Mouse (Mus musculus) gastrocnemius, adult 18-20 months (tissue): ENCODE measurements around the gene Kmt2e. TPM values are rescaled to one million over a fixed set of nuclear protein-coding genes. Genes with fewer than 3 reads are reported as not detected.
"Not testable (repeated sequence)": the region's sequence is repeated elsewhere in the genome, so short reads cannot be mapped to it uniquely, and the experiment has no call there.

Source experiments
- DNase-seq: peaks from one replicate; pipeline ENCODE4 v3.0.0; 2021; ENCODE audit warnings: low spot score
- total RNA-seq, 2 experiments: library from RNA; stranded (reverse); gene quantifications; 2 replicates each; pipeline ENCODE4 v1.2.3; 2021

Gene Kmt2e
- total RNA-seq, 2 experiments from 2014 or later: 20.3 to 28.3 TPM

DNA sequence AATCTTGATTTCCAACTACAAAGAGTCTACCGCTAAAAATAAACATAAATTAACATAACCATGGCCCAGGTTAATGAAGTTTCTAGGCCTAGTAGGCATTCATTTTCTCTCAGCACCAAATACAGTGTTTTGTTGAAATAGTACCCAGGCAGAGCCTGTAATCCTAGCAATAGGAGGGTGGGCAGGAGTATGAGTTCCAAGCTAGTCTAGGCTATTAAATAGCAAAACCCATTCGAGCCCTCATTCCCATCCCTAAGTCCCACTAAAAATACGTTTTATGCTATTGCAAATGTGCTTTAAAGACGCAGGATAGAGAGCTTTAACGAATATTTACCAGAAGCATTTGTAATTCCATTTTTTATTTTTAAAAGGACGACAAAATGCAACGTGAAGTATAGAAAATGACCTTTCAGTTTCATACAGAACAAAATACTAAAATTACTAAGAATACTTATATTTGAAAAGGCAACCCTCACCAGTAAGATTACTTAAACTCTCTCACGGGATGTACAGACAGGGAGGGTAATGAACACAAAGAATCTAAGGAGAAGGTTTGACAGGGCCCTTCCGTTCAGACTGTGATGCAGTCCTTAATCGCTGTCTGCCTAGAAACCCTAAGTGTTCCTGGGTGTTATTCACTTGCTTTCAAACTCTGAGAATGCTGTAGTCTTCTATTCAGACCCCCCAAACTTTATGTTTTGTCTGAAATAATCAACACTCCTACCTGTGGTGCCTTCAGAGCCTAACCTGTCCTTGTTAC, 2.1 kb upstream of the Kmt2e start:
- DNase-seq: no peak

DNA sequence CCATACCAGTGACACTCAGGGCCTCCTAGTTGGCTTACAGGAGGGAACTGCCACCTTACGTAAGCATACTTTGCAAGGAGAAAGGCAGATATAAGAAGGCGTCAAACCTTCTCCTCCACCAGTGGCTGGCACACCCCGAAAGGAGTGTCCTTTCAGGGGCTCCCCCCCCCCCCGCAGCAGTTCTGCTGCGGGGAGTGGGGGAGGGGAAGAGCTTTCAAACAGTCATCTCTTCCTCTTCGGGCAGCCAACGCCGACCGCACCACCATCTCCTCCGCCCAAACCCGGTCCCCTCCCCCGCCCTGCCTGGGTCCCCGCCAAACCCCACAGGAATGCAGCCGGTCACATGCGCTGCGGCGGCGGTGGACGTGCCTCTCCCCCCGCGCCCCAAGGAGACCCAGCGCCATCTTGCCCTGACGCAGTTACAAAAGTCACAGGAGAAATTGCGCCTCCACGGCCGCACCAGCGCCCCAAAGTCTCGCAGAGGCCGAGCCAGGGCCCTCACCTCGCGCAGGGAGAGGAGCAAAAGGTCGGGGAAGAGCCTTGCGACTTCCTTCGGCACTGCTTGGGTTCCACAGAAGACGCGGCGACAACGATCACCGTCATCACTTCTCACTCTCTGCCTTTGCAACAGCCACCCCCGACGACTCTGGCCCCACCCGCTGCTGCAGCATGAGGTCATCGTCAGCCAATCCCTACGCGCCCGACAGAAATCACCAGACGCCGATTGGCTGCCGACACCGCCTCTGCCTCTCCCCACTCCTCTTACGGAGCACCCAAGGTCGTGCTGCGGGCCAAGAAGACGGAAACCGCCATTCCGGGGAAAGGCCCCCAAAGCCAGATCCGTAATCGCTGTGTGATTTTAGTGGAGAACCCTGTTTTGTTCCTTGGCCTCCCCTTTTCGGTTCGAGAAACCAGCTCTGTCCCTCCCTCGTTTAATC, 1.3 kb upstream of the Kmt2e start:
- DNase-seq: peak; percentile 99

DNA sequence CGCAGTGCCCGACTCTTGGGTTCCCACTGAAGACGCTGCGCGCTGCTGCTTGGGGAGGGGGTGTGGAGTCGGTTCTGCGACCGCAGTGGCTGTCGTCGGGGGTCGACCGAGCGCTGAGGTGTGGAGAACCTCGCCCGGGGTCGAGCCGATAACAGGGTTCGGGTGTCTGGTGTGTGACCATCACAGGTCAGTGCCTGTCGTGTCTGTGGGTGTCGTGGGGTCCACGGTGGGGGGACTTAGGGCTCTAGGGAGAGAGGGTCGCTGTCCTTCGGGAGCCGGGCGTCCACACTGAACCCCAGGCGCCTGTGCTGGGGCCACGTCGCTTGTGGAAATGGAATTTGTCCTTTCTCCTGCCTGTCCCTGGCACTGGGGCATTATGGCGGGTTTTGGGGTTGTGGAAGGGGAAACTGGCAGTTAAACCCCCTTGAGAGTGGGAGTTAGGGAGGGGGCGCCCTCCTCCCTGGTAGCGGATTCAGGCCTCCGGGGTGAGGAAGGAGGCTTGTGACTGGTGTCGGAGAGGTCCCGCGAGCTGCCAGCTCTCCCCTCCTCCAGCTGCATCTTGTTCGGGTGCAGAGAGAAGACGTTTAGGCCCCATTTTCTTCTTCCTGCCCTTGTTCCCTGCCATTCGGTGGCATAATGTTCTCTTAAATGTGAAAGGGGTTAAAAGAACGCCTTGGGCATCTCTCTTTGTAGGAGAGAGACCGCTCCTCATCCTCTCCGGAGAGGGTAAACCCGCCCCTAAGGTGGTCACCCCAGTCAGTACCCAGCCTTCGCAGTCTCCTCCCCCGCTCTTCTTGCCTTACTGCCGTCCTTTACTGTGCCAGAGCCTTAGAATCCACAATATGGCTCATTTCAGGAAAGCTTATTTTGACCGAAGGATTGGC, 599 bp downstream of the Kmt2e start:
- DNase-seq: peak; percentile 61

DNA sequence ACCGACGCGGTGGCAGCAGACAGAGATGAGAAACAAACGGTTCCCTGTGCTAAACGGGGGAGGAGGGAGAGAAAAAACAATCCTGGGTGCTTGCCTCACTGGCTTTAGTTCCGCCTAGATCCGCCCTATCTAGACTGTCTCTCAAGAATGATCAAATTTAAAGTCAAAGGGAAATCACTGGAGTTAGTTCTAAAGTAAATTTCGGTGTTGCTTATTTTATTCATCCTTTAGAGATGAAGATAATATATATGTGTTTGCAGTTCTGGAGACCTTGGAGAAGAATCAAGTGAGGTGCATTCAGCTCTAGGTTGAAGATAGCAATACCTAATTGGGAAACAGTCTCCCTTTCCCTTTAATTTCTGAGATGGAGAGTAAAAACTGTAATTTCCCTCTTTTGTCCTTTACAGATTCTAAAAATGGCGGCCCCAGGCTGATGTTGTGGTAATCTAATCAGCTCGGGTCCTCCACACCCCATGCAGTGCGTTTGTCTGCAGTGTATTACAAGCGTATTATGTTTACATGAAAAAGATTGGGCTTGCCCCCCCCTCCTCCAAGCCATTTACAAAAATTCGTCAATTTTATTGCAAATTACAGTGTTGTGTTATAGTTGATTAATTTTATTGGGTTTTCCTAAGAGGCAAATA, 1.4 kb downstream of the Kmt2e start:
- no peak for DNase-seq

DNA sequence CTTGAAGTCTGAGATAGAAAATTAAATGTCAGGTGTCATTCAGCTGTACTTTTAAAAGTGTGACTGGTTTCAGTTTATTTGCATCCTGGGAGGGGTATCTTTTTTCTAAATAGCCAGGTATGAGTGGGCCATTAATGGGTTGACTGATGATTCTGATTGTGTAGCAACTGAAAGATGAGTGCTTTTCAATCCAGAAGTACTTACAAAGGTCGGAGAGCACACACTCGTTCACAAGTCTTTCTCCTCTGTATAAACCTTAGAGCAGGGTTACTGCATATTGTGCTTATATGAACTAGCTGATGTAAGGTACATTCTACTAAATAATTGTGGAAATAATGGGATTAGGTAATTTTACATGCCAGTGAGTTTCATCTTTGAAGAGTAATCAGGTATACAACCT, 2.5 kb downstream of the Kmt2e start:
- no peak for DNase-seq

DNA sequence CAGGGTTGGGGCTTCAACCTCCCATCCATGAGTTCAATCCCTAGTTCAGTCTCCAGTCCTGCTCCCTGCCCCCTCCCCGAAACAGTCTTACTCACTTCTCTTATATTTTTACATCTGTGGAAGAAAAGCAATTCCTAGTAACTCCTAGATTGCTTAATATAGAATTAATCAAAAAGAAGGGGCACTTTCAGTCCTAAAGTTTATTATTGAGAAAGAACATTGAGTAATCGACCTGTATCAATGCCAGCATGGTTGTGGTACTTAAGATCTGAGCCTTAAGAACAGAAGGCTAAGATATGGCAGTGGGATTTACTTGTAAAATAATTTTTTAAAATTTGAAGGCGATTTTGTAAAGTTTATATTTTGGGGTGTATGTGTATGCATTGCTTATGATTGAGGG, 5.6 kb downstream of the Kmt2e start:
- DNase-seq: no peak

DNA sequence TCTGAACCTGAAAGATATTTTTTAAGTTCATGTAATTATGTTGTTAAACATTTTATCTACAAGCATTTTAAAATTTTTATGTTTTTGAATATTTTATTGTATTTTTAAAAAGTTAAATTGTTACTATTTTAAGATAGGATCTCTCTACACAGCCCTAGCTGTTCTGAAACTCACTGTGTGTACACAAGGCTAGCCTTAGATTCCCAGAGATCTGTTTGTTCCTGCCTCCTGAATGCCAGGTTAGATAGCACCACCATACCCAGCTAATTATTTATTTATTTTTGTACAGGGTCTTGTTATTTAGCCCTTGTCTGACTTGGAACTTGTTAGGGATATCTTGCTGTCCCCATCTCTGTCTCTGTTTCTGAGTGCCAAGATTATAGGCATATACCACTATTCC, 6.3 kb downstream of the Kmt2e start:
- DNase-seq: no peak

DNA sequence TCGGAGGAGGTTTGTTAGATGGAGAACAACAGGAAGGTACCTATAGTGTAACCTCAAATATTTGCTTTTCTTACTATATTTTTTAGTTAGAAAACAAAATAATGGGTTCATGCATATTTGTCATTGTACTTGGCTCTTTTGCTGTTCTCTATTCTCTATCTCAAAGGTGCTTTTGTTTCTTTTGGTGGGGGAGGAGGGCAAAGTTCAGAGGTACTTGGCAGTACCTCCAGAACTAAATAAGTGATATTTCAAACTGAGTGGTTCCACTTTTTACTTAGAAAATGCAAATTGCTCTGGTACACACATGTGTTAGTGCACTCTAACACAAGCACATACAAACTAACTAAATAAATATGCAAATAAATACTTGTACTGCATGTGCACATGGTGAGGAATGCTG, 7.7 kb downstream of the Kmt2e start:
- DNase-seq: no peak

DNA sequence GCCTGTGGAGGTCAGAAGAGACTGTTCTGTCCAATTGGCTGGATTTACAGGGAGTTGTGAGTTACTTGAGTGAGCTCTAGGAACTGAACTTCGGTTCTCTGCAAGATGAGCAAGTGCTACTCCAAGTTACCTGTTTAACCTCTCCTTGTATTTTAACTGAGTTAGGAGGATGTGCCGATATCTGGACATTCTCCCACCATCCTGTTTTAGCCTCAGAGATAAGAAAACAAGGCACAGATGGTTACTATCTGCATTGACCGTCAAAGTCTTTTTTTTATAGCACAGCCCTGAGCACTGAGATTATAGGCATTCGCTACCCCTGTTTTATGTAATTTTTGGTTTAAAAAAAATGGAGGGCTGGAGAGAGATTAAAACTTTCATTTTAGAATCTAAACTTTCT, 10.2 kb downstream of the Kmt2e start:
- no peak for DNase-seq

DNA sequence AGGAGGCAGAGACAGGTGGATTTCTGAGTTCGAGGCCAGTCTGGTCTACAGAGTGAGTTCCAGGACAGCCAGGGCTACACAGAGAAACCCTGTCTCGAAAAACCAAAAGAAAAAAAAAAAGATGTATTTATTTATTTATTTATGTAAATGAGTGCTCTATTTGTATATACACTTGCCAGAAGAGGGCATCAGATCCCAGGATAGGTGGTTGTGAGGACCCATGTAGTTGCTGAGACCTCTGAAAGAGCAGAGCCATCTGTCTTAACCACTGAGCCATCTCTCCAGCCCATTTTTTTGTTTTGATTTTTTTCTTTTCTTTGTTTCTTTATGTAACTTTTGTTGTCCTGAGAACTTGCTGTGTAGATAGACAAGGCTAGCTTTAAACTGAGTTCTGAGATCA, 19.3 kb downstream of the Kmt2e start:
- not testable (repeated sequence) for DNase-seq

DNA sequence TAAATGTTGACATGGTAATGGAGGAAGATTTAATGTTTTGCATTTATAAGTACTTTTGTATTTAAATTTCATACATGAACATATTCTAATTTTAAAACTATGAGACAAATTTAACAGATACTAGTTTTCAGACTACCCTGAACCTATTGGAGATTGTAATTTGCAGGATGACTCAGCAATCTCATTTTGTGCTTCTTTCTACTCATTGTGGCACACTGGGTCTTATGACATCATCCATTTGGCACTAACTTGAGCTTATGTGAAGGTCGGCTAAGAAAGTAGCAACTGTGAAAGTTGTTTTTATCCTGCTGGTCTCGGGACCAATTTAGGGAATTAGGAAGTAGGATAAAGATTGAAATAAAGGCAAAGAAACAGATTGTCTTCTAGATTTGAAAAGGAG, 27.4 kb downstream of the Kmt2e start:
- peak; percentile 38 for DNase-seq

DNA sequence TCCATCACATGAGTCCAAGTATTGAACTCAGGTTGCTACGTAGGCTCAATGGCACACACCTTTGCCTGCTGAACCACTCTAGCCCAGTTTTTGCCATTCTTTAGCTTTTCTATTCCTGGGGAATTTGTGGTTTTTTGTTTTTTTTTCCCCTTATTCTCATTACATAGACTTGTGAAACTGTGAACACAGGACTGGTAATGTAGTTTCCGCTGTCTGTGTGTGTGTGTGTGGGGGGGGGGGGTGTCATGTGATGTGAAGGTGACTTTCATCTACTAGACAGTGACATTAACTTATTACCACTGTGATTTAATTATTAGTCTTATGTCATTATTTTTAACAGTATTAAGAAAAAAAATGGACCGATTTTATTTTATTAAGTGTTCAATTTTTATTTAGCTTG, 30.0 kb downstream of the Kmt2e start:
- DNase-seq: no peak

DNA sequence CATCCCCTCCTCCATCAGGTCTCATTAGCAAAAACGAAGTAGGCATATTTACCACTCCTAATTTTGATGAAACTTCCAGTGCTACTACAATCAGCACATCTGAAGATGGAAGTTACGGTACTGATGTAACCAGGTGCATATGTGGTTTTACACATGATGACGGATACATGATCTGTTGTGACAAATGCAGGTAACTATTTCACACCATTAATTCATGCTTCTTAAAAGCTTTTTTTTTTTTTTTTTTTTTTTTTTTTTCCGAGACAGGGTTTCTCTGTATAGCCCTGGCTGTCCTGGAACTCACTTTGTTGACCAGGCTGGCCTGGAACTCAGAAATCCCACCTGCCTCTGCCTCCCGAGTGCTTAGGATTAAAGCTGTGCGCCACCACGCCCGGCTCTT, 30.5 kb downstream of the Kmt2e start:
- DNase-seq: no peak

DNA sequence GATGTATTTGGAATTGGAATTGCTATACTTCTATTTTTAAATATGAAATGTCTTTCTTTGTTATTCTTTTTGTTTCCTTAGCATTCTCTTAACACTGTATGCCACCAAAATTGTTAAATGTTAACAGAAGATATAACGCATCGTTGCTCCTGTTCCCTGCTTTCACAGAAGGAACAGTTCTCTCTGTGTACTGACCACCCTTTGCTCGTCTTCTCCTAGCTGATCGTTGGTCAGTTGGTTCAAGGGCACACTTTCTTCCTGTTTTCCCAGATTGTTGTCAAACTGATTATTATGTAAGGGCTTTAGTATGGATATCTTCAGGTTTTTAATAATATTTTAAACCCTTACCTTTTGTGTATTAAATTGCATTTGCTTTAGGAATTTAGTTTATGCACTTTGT, 32.3 kb downstream of the Kmt2e start:
- DNase-seq: no peak

DNA sequence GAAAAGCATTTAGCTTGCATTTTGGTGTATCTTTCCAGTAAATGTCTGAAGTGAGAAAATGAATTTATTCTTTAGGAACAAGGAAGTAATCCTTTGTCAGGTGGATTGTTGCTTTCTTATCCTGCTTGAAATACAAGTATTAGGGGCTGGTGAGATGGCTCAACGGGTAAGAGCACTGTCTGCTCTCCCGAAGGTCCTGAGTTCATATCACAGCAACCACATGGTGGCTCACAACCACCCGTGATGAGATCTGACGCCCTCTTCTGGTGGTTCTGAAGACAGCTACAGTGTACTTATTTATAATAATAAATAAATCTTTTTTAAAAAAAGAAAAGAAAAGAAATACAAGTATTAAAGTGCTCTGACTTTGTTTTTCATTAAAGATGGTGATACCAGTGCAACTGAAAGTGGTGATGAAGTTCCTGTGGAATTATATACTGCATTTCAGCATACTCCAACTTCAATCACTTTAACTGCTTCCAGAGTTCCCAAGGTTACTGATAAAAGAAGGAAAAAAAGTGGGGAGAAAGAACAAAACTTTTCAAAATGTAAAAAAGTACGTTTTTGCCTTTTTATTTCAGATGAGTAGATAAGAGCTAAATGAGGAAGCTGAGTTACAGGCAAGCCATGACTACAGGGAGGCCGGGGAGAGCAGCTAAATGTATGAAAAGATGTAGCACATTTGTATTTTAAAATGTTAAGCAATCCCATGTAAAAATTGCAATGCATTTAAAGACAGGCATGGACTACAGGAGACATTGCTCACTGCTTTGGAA, 39.0 kb downstream of the Kmt2e start:
- no peak for DNase-seq

DNA sequence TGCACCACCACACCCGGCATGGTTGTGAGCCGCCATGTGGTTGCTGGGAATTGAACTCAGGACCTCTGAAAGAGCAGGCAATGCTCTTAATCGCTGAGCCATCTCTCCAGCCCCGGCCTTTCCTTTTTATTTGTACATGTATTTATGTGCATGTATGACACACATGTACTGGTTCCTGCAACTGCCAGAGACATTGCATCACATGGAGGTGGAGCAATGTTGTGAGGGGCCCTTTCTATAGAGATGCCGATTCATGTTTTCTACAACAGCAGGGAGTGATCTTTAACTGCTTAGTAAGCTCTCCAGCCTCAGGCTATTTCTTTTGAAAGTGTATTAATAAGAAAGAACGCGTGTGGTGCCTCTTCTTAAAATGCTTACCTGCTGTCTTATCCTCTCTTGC, 49.6 kb downstream of the Kmt2e start:
- DNase-seq: no peak

DNA sequence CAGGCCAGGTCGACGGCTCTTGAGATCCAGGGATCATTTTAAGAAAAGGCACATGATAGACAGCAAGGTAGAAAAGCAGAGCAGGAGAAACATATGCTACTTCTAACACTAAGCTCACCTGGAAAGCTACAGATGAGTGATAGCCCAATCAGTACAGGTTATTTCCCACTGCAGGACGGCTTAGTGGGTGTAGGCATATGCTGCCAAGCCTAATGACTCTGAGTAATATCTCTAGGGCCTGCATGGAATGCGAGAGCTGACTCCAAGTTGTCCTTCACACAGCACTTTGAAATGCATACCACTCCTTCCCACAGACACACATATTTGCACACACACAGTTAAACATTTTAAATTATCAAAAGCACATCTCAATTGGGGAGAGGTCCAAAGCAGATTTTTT, 55.0 kb downstream of the Kmt2e start:
- no peak for DNase-seq

DNA sequence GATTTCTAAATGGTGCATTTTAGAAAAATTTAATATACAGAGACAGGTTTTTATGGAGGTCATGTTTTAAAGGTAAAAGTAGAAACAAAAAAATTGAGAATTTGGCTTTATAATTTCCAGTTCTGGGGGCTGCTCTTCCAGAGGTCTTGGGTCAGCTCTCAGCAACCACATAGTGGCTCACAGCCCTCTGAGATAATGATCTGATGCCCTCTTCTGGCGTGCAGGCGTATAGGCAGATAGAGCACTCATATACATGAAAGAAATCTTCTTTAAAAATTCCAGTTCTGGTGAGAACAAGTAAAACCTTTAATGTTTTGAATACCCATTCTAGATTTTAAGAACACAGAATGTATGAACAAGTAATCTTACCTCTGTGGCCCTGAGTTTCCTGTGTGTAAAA, 56.6 kb downstream of the Kmt2e start:
- no peak for DNase-seq

DNA sequence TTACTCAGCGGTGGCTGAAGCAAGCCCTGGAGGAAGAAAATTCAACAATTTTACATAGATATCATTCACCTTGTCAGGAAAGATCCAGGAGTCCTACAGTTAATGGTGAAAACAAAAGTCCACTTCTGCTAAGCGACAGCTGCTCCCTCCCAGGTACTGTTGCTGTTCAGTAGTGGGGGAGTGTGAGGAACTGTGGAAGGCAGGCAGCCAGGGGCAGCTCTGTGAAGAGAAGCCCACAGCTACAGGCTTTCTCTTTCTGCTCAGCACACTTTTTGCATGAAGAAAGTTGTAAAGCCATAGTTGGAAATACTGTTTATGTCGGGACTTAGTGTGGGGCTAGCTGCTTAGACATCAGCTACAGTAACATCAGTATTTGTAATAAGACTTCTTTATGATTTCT, 62.2 kb downstream of the Kmt2e start:
- DNase-seq: no peak

DNA sequence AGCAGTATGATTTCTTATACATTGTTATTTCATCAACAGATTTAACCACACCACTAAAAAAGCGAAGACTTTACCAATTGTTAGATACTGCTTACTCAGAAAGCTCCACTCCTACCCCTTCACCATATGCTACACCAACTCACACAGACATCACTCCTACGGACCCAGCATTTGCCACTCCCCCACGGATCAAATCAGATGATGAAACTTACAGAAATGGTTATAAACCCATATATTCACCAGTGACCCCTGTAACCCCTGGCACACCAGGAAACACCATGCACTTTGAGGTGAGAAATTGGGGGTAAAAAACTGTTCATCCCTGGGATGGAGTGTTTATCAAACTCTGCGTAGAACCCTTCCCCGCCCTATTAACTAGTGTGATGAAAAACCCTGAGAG, 62.7 kb downstream of the Kmt2e start:
- no peak for DNase-seq

DNA sequence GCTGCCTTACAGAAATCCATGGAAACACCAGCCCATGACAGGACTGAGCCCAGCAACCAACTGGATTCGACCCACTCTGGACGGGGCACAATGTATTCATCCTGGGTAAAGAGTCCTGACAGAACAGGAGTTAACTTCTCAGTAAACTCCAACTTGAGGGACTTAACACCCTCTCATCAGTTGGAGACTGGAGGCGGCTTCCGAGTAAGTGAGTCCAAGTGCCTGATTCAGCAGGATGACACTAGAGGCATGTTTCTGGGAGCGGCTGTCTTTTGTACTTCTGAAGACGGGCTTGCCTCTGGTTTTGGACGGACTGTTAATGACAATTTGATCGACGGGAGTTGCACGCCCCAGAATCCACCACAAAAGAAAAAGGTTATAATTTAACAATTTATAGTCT, 63.7 kb downstream of the Kmt2e start:
- DNase-seq: no peak
